Mouse (Mus musculus): ENCODE measurements around the gene B230217C12Rik.

- peak; percentile 70 for TF ChIP-seq POLR2A (IDR thresholded peaks at IDR 0.05; ENCODE audit: borderline replicate concordance, extremely low read depth, insufficient read depth, insufficient read length, poor library complexity, severe bottlenecking)
- TF ChIP-seq CTCF (IDR thresholded peaks at IDR 0.05; ENCODE audit: borderline replicate concordance, extremely low read depth, insufficient read depth, insufficient read length), result no peak
Measured at GRCm38 (mm10) chr11:97799146-97799993, 41.2 kb upstream of the B230217C12Rik start.
